Mouse (Mus musculus) ovary, adult 2 months (tissue): Measurements from ENCODE around the gene Manea. TPM values are rescaled to one million over a fixed set of nuclear protein-coding genes. Genes with fewer than 3 reads are reported as not detected.

Experiments used
- polyA plus RNA-seq: library from polyadenylated mRNA; depleted of rRNA; stranded (reverse); fragments of >200 nt; gene quantifications from 2 replicates; pipeline ENCODE4 v1.2.3, GENCODE M21; 2012; rRNA removed

Gene Manea
- polyA plus RNA-seq: 20.2 and 25.5 TPM in 2 replicates

DNA sequence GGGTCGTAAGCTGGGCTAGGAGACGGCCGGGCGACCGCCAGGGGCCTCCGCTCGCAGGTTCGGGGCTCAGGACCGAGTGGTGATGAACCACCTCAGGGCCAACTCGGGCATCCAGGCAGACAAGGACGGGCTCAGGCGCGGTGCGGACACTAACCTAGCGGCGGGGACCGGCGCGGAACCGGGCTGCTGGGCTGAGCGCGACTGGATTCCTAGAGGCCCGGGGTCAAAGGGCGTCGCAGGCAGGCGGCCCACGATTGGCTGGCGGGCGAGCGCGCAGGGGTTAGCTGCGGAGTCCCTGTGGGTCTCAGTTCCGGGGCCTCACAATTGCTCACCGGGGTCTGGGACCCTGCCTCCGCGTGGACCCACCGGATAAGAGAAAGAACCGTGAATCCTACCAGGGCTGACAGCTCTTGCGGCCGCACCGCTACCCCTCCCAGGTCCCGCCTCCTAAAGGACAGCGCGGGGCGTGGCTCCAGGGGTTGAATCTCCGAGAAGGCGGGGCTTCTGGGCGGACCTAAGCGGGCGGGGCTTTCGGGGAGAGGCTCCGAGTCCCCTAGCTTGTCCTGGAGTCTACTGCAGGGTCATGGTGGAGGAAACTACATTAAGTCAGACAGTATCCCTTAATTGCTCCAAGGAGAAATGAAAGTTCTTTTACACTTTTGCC is at the start of gene Manea:
Gene Manea (minus strand): TSS at position 449 of the 664 bp plus-strand sequence.

